Mouse (Mus musculus): ENCODE measurements around the gene Fcna.

The Fcna gene

DNA sequence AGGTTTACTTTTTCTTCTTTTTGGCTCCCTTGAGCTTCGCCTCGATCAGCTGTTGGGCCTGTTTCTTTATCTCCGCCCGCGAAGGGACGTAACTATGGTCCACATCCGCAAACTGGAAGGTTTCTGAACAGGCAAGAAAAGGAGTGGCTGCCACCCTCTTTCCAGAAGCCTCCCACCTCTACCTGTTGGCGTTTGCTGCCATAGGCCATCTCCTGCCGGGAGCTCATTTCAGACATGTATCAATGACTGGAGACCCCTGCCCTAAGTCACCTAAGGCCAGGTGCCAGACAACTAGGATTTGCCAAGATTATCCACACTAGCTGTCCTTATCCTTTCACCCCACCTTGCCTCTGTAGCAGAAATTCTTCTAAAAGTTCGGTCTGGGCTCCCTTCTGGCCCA, 19.2 kb downstream of the Fcna start:
- DNase-seq (ENCODE audit: low spot score in 2 of 2), result no peak

DNA sequence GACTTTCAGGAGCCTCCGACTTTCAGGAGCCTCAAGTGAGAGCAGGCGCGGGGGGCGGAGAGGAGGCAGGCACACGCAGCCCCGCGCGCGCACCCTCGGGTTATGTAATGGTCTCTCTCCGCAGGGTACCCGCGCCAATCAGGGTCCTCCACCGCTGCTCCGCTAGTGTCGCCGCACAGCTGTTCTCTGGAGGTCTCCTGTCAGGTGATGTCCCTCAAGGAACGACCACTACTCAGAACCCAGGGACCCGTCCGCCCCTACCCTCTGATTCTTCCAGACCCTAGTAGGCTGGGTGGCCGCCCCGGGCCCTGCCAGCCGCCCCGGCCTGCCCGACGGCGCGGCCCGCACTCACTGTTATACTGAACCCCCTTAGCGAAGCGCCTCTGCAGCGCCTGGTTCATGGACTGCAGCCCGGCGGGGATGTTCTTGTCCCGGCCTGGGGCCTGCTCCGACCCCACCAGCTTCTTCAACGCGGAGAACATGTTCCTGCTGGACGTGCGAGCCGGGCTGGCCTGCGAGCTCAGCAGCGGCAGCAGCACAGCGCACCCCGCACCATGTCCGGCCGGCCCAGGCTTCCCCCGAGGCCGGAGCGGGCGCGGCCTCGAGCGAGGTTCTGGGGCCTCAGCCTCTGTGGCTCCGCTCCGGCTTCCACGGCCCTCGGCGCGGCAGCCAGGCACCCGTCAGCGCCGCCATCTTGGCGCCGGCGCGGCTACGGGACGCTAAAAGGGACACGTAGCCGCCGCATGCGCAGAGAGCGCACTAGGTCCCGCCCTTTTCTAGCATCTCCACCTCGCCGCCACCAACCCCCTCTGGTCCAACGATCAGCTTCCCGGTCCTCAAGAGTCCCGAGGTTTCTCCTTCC, 19.8 kb downstream of the Fcna start, which contains the start of gene Rabl6:
Gene Rabl6, minus strand, starts transcription at position 761 of the 862 bp plus-strand sequence.
- DNase-seq (ENCODE audit: low spot score in 2 of 2), result peak; percentile 78 to 84

DNA sequence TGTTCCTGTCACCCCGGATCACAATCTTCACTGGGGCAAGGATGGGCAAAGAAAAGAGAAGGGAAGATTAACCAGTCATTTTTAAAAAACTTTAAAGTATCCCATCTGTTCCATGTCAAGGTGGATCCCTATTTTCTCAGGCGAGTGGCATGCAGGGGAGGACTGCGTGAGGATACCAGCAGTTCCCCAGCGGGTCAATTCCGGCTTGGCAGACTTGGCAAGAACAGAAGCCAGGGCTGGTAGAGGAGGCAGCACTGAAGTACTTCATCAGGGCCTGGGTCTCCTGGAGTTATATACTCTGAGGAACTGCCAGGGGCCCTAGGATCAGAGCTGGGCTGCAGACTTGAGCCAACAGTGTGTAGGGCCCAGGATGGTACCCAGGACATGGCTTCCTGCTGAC, 25.3 kb downstream of the Fcna start:
- DNase-seq (ENCODE audit: low spot score in 2 of 2), result no peak

DNA sequence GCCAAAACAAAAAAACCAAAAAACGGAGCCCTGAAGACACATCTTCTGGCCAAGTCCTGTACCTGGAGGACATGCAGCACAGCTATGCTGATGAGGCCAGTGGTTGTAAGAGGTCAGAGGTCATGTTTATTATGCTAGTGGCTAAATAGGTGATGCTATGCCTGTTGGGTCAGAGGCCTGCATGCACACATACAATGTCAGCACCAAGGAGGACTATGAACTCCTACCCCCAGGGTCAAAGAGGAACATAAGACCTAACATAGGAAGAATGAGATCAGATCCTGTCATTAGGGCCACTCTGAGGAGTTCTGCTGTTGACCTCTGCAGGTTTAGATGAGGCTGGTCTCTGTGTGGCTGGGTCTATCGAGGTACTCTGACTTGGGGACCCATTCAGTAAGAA, 27.8 kb downstream of the Fcna start:
- DNase-seq (ENCODE audit: low spot score in 2 of 2), result no peak

DNA sequence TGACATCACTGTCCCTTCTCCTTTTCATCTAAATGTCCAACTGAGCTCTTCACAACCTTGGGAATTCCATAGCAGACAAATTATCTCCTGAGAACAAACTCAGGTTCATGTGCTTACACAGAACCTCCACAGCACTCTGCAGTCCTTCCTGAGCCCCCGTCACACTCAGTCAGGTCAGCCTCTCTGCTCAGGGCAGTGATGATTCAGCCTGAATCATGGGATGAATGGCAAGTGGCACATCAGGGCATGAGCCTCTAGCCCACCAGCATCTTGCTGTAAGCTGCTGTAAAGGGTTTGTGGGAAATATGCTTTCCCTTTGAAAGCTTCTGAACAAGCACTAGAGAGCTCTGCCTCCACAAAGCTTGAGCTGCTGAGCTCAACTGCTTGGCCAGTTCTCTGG, 29.1 kb downstream of the Fcna start:
- no peak for DNase-seq (ENCODE audit: low spot score in 2 of 2)

DNA sequence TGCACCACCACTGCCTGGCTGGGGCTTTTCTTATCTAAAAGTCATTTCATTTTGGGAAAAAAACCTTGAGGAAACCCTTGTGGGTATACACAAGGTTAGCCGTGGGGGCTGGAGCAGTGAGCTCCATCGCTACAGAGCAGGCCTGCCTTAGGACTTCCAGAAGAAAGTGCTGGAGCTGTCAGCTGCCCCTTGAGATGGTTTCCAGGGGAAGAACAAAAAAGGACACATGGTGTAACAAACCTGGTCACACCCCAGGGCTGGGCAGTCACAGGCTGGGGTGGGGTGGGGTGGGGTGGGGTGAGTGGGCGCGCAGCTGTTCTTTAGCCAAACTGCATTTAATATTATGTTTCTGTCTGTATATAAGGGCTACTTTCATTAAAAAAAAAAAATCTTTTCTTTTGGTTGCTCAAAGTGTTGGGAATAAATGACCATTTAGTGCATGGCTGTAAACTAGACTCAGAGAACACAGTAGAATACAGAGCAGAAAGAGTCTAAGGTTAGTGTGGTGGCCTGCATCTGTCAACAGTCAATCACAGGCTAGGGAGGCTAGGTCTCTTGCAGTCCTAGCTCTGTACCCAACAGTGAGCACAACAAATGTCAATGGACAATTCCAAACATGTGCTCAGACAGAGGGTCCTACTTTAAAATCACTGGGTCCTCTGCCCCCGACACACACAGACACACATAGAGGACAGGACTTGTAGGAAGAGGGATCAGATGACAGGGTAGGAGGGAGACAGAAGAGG, 30.9 kb downstream of the Fcna start:
- DNase-seq (ENCODE audit: low spot score in 2 of 2), result no peak

DNA sequence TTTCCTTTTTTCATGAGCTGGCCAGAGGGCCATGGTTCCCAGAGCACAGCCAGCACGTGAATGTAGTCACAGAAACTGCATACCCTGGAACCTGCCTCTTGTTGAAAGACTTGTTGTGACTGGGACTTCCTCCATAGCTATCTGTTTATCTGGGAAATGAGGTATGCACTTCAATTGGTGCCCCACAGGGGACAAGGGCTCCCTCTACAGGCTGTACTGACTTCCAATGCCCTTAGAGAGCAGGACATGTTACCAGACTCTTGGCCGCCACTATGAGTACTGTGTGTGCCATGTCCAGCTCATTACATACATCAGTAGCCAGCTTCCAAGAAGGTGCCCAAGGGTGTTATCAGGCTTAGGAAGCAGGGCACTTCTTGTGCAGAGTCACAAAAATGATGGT, 36.0 kb downstream of the Fcna start:
- DNase-seq (ENCODE audit: low spot score in 2 of 2), result peak in 1 of 2 experiments; percentile 54

DNA sequence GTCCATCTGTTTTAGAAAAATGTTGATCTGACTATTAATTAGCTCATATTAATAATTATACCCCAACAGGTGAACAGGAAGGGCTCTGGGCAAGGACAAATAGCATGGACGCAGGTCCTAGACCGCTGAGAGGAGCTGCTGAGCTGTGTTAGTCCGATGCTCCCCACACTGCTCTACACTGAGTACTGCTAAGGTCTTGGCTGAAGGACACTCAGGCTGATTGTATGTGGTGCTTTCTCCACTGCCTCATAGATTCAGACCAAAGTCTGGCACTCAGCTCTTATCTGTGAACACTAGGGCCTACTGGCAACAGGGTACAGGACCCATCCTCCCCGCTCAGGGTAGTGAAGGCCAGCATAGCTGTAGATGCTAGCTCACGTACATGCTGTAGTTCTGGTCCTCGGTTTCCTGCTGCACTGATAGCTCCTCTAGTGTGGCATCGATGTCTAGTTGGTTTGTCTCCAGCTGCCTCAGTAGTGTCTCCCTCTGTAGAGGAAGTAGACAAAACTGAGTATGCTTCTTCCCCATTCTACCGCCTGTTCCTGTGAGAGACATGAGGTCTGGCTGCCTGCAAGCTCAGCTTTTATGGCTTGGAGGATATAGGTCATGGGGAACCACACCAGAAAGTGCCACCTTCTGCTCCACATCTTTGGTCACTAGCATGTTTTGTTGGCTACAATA, 39.5 kb downstream of the Fcna start:
- DNase-seq (ENCODE audit: low spot score in 2 of 2), result no peak

DNA sequence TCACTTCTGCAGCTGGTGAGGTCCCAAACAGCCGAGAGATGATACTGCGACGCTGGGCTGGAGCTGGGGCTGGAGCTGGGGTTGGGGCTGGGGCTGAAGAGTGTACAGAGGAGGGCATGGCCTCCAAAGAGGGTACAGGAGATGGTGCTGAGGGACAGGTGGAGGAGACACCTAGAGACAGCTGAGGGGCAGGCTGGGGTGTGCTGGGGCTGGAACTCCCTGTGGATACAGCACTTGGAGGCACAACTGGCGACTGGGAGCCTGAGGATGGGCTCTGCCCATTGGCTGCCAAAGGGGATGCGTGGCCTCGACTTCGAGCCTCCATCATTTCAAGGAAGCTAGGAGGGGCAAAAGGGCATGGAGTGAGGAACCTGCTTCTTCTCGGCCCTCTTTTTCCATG, 40.5 kb downstream of the Fcna start:
- DNase-seq (ENCODE audit: low spot score in 2 of 2), result no peak

DNA sequence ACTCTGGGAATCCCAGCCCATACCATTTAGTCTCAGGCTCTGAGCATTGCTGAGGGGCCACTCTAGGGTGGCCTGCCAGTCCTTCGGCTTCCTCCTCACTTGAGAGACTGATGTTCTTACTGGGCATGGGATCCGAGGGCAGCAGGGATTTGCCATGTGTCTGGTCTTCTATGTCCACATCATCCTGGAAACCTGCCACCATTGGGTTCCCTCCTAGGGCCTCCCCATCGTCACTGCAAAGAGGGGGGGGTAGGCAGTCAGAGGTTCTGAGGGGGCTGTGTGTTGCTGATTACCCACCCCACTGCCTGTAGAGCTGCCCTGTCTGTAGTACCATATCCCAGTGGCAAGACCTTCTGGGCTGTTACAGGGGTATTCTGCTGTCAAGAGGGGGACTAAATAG, 42.2 kb downstream of the Fcna start:
- no peak for DNase-seq (ENCODE audit: low spot score in 2 of 2)

DNA sequence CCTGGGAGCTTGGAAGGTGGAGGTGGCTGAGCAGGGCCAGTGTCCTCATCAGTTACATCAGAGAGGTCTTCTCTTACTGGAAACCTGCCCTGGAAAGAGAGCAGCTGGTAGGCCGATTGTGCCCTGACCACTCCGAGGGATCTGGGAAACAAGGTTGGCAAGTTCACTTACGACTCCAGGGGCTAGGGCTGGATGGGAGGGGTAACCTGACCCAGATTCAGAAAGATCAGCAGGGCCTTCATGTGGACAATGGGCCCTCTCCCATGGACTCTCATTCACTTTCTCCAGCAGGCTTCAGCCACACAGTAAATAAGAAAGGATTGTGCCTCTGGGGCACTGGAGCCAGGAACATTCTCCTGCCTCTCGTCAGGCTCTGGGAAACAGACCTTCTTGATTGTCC, 43.0 kb downstream of the Fcna start:
- no peak for DNase-seq (ENCODE audit: low spot score in 2 of 2)

DNA sequence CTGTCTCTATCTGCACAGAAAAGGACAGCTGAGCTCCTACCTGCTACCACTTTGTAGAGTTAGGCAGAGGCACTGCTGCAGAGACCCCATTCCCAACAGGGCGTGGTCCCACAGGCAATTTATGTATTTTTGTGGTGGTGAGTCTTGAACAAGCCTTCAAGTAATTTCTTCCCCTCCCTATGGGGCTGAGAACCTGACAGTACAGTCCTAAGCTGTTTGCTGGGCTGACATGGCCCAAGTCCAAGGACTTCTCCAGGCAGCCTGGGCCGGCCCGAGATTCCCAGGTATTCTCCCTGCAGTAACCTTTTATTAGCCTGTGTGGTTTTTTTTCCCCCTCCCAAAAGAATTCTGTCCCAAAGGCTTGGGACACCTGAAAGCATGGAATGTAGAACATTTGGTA, 43.7 kb downstream of the Fcna start:
- no peak for DNase-seq (ENCODE audit: low spot score in 2 of 2)

DNA sequence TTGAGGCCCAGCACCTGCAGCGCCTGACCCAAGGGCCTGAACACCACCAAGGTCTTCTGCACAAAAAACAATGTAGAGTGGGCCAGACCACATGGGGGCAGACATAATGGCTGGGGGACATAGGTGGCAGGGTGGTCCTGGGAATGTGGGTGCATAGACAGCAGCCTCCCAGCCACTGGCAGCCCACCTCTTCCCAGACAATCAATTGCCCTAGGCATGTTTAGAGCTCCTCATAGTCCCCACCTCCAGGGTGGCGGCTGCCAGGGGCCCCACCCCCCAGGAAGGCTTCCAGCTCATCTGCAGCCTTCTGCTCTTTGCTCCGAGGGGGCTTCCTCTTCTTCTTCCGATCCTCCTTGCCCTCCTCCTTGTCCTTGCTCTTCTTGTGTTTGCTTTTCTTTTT, 44.3 kb downstream of the Fcna start:
- no peak for DNase-seq (ENCODE audit: low spot score in 2 of 2)

DNA sequence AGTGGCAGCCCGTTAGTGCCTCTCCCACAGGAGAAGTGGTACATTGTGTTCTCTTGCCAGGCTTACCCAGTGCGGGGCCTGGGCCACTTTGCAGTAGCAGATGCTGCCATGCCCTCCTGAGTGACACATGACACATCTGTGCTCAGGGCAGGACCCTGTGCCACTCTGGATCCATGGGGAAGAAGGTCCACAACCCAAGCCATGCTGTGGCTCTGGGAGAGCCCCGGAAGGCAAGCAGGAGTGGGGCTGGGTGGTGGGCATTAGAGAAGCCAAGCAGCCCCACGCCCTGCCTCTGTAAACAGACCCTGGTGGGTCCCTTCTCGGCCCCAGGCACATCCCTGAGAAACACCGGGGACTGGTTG, 44.7 kb downstream of the Fcna start:
- no peak for DNase-seq (ENCODE audit: low spot score in 2 of 2)

DNA sequence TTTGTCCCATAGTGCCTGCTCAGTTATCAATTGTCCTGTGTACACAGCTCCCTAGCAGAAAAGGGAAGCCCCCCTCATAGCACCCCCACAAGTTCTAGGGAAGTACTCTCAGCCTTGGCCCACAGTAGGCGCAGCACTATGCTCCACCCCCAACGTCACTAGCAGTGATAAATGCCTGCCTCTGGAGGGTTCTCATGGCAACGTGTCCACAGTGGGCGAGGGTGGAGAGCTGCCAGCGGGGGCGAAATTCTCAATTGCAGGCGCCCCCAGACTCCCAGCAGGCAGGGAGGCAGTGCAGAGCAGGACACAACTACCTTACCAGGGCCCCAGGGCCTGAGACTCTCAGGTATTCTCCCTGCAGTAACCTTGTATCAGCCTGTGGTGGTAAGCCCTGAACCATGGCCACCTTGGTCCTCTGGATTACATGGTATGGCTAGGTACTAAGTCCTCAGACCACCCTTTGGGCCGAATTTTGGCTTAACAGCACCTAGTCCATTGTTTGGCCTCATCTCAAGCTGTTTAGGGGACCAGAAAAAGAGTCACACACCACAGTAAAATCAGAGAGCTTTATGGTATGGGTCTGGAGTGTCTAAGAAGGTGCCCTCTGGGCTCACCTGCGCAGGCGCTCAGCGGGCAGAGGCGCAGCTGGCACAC, 45.2 kb downstream of the Fcna start:
- no peak for DNase-seq (ENCODE audit: low spot score in 2 of 2)

DNA sequence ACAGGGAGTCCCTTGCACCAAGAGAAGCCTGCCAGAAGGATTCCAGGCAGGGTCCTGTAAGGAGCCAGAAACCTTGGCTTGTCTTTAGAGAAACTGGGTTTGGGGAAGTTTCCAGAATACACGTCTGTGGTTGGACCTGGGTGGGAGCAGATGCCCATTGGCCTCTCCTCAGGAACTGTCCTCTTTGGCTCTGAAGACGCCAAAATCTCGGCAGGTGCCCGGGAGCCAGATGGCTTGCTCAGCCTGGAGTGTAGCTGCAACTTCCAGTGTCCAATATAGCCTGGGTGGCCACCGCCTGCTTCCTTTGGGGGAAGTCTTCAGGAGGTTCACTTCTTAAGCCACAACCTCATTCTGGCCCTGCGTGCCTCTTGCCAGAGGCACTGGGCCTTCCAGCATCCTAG, 45.9 kb downstream of the Fcna start:
- DNase-seq (ENCODE audit: low spot score in 2 of 2), result no peak

DNA sequence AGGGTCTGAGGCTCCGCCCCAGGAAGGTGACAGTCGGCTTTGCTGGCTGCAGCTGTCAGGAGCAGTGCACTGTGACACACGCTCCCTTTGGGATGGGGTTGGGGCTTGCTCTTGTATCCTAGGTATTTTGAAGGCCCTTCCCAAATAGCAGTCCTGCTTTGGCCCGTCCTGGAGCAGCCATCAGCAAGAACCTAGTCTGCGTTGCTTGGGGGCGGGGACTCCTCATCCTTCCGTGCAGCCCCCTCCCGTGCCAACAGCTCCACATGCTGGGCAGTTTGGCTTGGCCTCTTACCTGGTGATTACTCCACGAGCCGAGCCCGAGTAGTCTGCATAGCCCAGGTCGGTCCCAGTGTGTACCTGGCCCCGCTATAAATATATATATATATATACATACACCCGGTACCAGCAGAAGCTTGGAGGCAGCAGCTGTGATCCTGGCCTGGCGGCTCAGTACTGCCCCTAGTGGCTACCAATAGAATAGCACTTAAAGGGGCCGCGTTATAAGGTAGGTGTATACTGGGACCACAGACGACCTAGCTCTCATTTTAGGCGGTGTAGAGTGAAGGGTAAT, 46.5 kb downstream of the Fcna start, which contains the start of gene Ajm1:
Gene Ajm1, minus strand, starts transcription at position 464 of the 571 bp plus-strand sequence.
- peak; percentile 52 to 78 for DNase-seq (ENCODE audit: low spot score in 2 of 2)

DNA sequence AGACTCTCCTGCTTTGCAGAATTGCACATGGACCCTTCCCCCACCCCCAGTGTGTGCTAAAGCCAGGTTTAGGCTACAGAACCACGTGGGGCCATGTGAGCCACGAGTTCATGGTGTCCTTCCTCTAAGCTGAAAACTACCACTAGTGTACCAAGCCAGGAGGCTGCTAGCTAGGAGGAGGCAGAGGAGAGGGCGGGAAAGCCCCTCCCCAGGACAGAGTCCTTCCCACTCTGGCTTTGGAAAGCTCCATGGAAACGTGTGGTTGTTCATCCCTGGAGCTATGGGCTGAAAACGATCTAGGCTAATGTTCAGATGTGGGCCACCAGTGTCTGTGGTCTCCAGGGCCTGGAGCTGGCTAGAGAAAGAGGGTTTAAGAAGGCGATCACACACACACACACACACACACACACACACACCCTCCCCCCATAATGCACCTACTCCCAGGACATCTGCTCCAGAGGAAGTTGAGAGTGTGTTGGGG, 47.2 kb downstream of the Fcna start:
- DNase-seq (ENCODE audit: low spot score in 2 of 2), result no peak

DNA sequence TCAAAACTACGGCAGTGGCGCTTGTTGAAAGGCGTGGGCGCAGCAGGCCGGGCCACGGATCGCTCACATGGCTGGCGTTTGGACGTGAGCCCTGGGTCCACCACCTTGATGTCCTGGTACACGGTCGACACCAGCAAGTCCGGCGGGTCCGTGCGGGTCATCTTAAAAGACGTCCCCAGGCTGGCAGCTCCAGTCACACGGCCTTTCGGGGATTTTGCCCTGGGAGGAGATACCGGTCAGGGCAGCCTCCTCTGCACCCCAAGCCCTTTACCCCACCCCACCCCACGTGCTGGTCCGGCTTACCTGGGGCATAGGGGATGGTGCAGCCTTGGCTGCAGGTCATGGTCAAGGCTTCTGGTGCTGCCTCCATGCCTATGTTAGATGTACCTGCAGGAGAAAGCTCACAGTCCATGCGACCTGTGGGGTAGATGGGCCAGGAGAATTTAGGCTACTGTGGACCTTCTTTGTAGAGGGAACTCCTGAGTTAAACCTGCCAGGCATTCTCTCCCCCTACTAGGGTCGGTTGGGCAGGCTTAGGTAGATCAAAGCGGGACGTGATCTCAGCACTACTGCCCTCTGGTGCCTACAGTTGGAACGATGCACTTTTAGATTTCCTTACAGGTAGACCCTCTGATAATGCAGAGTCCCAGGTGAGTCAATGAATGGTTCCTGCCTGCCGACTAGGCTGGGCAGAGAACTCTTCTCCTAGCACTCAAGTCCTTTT, 47.9 kb downstream of the Fcna start:
- peak; percentile 58 to 74 for DNase-seq (ENCODE audit: low spot score in 2 of 2)

DNA sequence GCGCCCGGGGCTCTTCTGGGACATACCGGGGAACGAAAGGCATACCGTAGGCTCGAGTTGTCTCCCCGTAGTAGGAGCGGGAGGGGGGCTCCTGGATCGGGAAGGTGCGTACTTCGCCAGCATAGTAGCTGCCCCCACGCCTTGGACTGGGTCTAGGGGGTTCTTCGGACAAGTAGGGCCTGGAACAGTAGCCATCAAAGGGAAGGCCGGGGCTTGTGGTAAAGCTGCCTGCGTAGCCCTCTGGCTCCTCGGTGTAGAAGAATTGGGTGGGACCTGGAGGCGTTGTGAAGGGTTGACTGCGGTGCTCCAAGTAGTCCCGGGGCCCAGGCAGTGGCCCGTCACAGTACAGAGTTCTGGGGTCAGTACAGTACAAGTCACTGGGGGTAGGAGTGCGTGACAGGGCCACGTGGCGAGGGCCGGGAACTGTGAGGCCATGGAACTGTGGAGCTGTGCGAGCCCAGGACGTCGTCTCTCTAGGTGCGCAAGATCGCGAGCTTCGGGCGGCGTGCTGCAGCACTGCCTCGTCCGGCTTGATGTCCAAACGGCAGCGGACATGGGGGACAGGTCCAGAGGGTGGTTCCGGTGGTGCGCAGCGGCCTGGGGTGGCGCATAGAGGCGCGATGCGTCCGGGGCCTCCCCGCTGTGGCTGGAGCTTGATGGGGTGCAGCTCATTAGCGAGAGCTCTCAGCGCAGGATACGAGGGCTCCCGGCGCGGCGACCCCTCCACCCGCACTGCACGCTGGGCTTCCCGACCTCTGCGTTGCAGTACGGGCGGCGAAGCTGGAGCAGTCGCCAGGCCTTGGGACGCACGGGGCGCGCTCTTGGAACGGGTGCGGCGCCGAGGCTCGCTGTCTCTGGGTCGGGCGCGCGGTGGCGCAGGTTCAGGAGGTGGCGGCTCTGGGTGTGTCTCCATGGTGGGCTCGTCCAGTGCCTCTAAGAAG, 48.8 kb downstream of the Fcna start:
- DNase-seq (ENCODE audit: low spot score in 2 of 2), result no peak

Data from thymus, postnatal 10 days (tissue).